ENCODE assay signal across 11 mouse cellular contexts in the genomic region with DNA sequence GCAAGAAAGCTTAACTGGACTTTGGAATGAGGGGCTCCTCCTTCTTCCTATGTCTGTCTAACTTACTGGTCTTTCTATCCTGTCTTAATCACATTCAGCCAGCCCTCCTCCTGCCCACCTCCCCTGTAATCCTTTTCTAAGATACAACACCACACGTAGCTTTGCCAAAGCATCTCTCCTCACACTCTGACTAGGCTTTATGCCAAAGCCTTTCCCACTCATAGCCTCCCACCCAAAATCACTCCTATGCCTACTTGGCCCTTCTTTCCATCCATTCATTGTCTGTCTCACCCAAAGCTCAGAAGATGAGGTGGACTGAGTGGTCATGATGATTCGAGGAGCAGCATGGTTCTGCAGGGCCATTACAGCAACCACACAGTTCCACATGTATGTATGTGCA.
"Had no signal": no experiment of that assay in that cellular context is flagged by ENCODE, and none has a peak within 500 bp of the region (broad histone marks: within the 10 kb centered on the region; RNA-seq: fewer than 3 reads in every experiment).

No protein-coding gene starts in this region.

- ATAC-seq: inflammation-experienced regulatory T-cells, adult 6 months; intestine, embryonic 16.5 days; liver, postnatal 0 days; lung, postnatal 0 days; midbrain, embryonic 13.5 days had no signal

- DNase-seq: kidney, adult 2 months; kidney, postnatal 25 days; layer of hippocampus, adult 9-11 months; liver, postnatal 0 days; lung, embryonic 14.5 days; thymus, adult 18-20 months; thymus, postnatal 36 days had no signal
